Mouse (Mus musculus): ENCODE measurements around the gene Adgrf5.

DNA sequence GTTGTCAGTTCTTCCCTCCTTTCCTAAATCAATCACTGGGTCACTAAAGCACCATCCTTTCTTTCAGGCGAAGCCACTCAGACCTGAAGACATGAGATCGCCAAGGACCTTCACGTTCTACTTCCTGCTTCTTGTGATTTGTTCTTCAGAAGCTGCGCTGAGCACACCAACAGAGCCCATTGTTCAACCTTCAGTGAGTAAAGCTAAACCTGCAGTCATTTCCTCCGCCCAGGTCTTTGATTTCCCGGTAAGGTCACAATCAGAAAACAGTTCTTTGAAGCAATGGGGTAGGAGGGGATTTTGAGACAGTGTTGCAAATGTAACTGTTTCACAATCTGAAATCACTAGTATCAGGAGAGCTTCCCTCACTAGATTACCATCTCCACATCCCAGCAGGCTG is 43.6 kb downstream of the Adgrf5 start:
- no peak for TF ChIP-seq CTCF (IDR thresholded peaks at IDR 0.05; ENCODE audit: borderline replicate concordance, insufficient read depth, low read depth, low read length)
- no peak for TF ChIP-seq POLR2A (IDR thresholded peaks at IDR 0.05; ENCODE audit: borderline replicate concordance, insufficient read depth, low read length)

Measured in cerebellum, adult 2 months (tissue).